Mouse (Mus musculus) olfactory bulb, adult 2 months (tissue): ENCODE measurements at regions not wholly inside any gene's neighbourhood (a gene's known extent, or its start where the extent isn't known, plus 50 kb on each side); places are given as distances from the start of the nearest gene placed in this dataset.

Experiments
- CTCF ChIP-seq: fragments of 200-500 bp; IDR thresholded peaks from 2 replicates; pipeline ENCODE4 v1.5.1; 2012; ENCODE audit warnings: low read depth, mild to moderate bottlenecking, low read length, moderate library complexity; ENCODE audit not compliant: insufficient read depth
- POLR2A ChIP-seq: fragments of 200-500 bp; IDR thresholded peaks from 2 replicates; pipeline ENCODE4 v1.6.1; 2012; ENCODE audit warnings: mild to moderate bottlenecking, low read depth, low read length, moderate library complexity; ENCODE audit not compliant: insufficient read depth

DNA sequence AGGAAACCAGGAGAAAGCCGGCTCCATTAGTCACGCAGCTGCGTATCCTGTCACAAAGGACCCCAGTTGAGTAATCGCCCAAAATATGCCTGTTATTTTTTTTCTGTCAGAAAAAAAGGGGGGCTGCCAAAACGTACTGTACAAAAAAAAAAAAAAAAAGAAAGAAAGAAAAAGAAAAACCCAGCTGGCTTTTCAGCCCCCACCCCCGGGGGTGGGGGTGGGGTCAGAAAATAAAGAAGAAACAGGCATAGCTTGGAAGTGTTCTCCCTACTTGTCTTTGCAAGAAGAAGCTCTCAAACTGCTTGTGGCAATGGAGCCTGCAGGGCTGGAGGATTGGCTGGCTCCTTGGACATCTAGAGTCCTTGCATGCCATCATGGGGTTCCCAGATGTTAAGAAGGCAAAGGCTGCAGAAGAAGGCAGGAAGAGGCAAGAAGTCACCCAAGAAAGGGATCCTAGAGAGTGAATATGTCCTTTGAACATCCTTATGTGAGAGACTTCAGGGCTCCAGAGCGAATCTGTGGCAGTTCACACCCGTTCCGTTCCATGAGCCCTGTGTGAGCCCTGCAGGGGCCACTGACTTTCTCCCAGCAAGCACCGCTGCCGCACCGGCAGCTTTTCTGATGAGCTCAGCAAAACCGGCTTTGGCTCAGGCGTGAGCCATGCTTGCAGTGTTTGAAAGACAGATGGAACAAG lies 98.8 kb downstream of the Zfp36l1 start:
- TF ChIP-seq CTCF (no peak), POLR2A (no peak)
